Mouse (Mus musculus) limb, embryonic 14.5 days (tissue): ENCODE data around the gene Cldn1. TPM values are rescaled to one million over a fixed set of nuclear protein-coding genes. Genes with fewer than 3 reads are reported as not detected.
A peak's percentile ranks its signal among the peaks of the same experiment; 100 is the strongest.

Experiments used
- ATAC-seq: fragments of 200-750 bp; cut with Nextera tagmentation; 2 replicates; pipeline ENCODE4 v1.8.0; 2017; ENCODE audit warnings: low read depth, moderate number of reproducible peaks, moderate TSS enrichment; ENCODE audit not compliant: low FRiP score
- DNase-seq: peaks from one replicate; pipeline ENCODE4 v3.0.0-alpha.2; 2015; ENCODE audit warnings: low spot score
- H3K27ac ChIP-seq: fragments of 300-500 bp; sonication (generic); replicated peaks from 2 replicates; pipeline ENCODE4 v1.5.1; 2014; ENCODE audit warnings: low read depth, mild to moderate bottlenecking, low read length, moderate library complexity, mixed read lengths
- H3K27me3 ChIP-seq: fragments of 300-500 bp; sonication (generic); 2 replicates; pipeline ENCODE4 v1.6.1; 2014; ENCODE audit warnings: low read length, mixed read lengths; ENCODE audit not compliant: control insufficient read depth, insufficient read depth
- H3K36me3 ChIP-seq: fragments of 300-500 bp; sonication (generic); 2 replicates; pipeline ENCODE4 v1.6.1; 2014; ENCODE audit warnings: mild to moderate bottlenecking, low read length, moderate library complexity, mixed read lengths; ENCODE audit not compliant: control insufficient read depth, insufficient read depth
- H3K4me1 ChIP-seq: fragments of 300-500 bp; sonication (generic); 2 replicates; pipeline ENCODE4 v1.6.1; 2014; ENCODE audit warnings: antibody characterized with exemption, low read length, mixed read lengths; ENCODE audit not compliant: control insufficient read depth, insufficient read depth
- H3K4me2 ChIP-seq: fragments of 300-500 bp; sonication (generic); replicated peaks from 2 replicates; pipeline ENCODE4 v1.6.1; 2014; ENCODE audit warnings: low read depth, mild to moderate bottlenecking, low read length, moderate library complexity; ENCODE audit not compliant: severe bottlenecking
- H3K4me3 ChIP-seq: fragments of 300-500 bp; sonication (generic); replicated peaks from 2 replicates; pipeline ENCODE4 v1.5.1; 2014; ENCODE audit warnings: low read length
- H3K9ac ChIP-seq: fragments of 300-500 bp; sonication (generic); 2 replicates; pipeline ENCODE4 v1.6.1; 2014; ENCODE audit warnings: mild to moderate bottlenecking, low read depth, low read length, moderate library complexity; ENCODE audit not compliant: severe bottlenecking
- H3K9me3 ChIP-seq: fragments of 300-500 bp; sonication (generic); 2 replicates; pipeline ENCODE4 v1.6.1; 2016; ENCODE audit warnings: low read length; ENCODE audit not compliant: control insufficient read depth
- POLR2A ChIP-seq: fragments of 200-500 bp; IDR thresholded peaks from 2 replicates; pipeline ENCODE4 v1.8.0; 2012; ENCODE audit warnings: inconsistent platforms, mild to moderate bottlenecking, moderate library complexity, borderline replicate concordance; ENCODE audit not compliant: insufficient read depth, insufficient read length; ENCODE audit errors: extremely low read depth
- WGBS: fragments of 180-500 bp; shearing (Covaris S2); extraction: QIAGEN DNeasy Blood & Tissue Kit; methylation state at CpG from one replicate; pipeline ENCODE4 v1.1.7; 2014; 5-methylcytosine and 5-hydroxymethylcytosine counted together
- polyA plus RNA-seq, 2 experiments: library from polyadenylated mRNA; depleted of rRNA in 1 of 2; stranded (reverse) in 1 of 2; unstranded in 1 of 2; fragments of >200 nt; fragmentation: Nextera tagmentation in 1 of 2; extraction: Ambion mirVana in 1 of 2; gene quantifications; 2 replicates each; pipeline versions ENCODE4 v1.2.1 to v1.2.3; 2012 to 2014

Gene Cldn1
- polyA plus RNA-seq (2012; rRNA removed) = 16.6 and 17.3 TPM in 2 replicates
- 27.6 and 36.7 TPM in 2 replicates for polyA plus RNA-seq (2014; fragmentation: Nextera tagmentation; extraction: Ambion mirVana)

DNA sequence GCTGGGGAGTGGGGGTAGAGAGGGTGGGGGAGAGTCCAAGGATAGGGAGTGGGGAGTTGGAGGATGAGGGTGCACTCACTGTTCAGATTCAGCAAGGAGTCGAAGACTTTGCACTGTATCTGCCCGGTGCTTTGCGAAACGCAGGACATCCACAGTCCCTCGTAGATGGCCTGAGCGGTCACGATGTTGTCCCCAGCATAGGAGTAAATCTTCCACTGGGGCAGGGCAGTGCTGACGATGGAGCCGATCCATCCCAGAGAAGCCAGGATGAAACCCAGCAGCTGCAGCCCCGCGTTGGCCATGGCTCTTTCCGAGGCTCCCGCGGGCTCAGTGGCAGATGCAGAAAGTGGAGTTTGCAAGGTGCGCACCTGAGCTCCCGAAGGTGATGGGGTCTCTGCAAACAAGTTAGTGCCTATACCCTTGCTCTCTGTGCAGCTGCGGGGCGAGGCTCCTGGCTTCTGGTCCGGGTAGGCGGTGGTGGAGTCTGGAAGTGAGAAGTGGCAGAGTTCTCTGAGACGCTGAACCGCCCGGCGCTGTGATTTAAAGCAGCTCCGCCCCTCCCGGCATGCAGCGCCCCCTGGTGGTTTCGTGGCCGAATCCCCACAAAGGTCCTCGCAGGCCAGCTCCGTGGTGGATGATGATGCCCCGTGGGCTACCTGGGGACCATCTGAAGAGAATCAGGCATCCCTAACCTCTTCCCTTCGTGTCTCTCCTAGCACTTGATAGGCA, at the start of gene Cldn1:
Gene Cldn1 (minus strand): TSS at position 517 of the 729 bp plus-strand sequence.
- no peaks in the 10 kb centered on the region for H3K27me3 ChIP-seq

DNA sequence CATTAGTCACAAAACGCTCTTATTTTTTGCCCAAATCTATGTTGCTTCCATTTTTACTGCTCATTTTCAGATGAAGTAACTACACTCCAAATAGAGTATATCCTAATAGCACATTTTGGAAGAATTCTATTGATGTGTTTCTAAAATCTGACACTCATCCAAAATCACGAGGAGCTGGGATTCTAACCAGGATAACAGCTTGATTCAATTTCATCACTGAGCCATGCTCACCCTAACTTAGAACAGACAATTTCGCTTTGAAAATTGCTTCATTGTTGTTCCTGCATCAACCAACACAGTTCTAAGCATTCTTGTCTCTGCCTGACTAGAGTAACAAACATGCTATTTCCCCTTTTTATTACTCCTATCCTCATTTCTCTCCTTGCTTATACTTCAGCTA, 47.0 kb upstream of the Cldn1 start:
- H3K9me3 ChIP-seq = no peaks in the 10 kb centered on the region
- H3K27me3 ChIP-seq = no peaks in the 10 kb centered on the region
- DNase-seq (no peak), ATAC-seq (no peak)
- TF ChIP-seq POLR2A = no peak
- H3K9ac ChIP-seq = no peak overlapping the region
- no peaks in the 10 kb centered on the region for H3K4me1 ChIP-seq
- H3K4me3 ChIP-seq = no peak overlapping the region
- no peaks in the 10 kb centered on the region for H3K36me3 ChIP-seq
- 81% methylated on average over 3 of the region's 3 CpGs for WGBS
- no peak overlapping the region for H3K27ac ChIP-seq
- H3K4me2 ChIP-seq = no peak overlapping the region

More for the DNA sequence above, at the start of gene Cldn1:
- peak; percentile 83 for ATAC-seq
- peak within 1 kb of the TSS; percentile 44 for H3K4me3 ChIP-seq
- no peaks in the 10 kb centered on the region; the same call in 1 of the 2 replicates for H3K4me1 ChIP-seq
- peak; percentile 79 for DNase-seq
- peak within 1 kb of the TSS; percentile 83 for H3K4me2 ChIP-seq
- WGBS = 3% methylated on average over 33 of the region's 33 CpGs
- H3K9ac ChIP-seq = peak within 1 kb of the TSS; percentile 55
- no peak for TF ChIP-seq POLR2A
- H3K36me3 ChIP-seq = no peaks in the 10 kb centered on the region
- H3K27ac ChIP-seq = no peak within 1 kb of the TSS
- H3K9me3 ChIP-seq = no peaks in the 10 kb centered on the region

DNA sequence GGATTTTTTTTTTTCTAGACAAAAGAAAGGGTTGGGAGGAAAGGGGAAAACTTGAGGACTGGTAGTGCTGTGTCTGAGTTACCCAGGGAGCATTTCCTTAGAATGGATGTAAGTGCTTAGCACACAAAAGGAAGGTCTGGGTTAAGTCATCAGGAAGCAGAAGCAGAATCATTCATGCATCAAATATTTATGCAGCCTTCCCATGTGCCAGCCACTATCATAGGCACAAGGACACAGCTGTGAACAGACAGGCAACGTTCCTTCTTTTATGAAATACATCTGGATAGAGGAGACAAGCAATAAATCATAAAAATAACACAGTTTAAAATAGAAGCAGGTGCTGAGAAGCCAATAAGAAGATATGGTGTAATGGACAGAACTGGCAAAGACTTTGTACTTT, 32.4 kb upstream of the Cldn1 start:
- TF ChIP-seq POLR2A = no peak
- H3K27ac ChIP-seq = no peak overlapping the region
- WGBS = 21% methylated on average over 1 of the region's 1 CpGs
- no peak overlapping the region for H3K9ac ChIP-seq
- H3K36me3 ChIP-seq = no peaks in the 10 kb centered on the region
- no peaks in the 10 kb centered on the region for H3K27me3 ChIP-seq
- ATAC-seq = no peak
- no peak overlapping the region for H3K4me2 ChIP-seq
- DNase-seq = no peak
- no peak overlapping the region for H3K4me3 ChIP-seq
- H3K4me1 ChIP-seq = no peaks in the 10 kb centered on the region
- no peaks in the 10 kb centered on the region for H3K9me3 ChIP-seq

DNA sequence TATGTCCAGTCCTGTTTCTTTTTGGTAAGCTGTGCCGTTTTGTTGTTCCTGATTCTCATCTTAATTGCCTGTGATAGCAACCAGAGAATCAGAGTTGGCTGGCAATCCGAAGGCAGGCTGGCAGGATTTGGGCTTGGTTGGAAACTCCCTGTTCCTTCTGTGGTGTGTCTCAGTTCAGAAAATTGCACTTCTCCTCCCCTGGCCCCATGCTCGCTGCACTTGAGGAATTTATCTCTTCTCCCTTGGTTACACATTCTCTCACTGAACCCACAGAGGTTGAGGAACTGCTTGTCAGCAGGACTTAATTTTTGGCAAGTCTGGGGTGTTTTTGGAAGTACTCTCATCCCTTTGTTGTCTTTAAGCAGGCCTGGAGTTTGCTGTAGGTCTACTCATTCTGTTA, 29.3 kb upstream of the Cldn1 start:
- no peak for TF ChIP-seq POLR2A
- no peak overlapping the region for H3K9ac ChIP-seq
- H3K36me3 ChIP-seq = no peaks in the 10 kb centered on the region
- 63% methylated on average over 3 of the region's 3 CpGs for WGBS
- H3K27me3 ChIP-seq = no peaks in the 10 kb centered on the region
- H3K27ac ChIP-seq = no peak overlapping the region
- no peaks in the 10 kb centered on the region for H3K4me1 ChIP-seq
- DNase-seq = no peak
- H3K9me3 ChIP-seq = no peaks in the 10 kb centered on the region
- H3K4me3 ChIP-seq = no peak overlapping the region
- ATAC-seq = no peak
- H3K4me2 ChIP-seq = no peak overlapping the region

DNA sequence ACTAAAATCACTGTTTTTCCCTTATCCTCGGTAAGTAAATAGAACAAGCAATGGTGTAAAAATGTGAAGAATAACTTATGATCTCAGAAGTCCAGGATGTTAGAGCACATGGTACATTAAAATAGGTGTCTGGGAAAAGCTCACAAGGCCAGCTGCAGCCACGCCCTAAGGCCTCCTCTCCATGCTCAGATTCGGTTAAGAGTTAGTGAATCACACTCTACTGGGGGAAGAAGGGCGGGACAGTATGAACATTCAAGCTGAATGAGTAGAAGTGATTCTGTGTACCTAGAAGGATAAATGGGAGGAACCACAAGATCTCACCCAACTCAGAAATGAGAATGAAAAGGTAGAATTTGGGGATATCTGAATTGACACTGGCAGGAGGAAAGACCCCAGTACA, 28.9 kb upstream of the Cldn1 start:
- Histone ChIP-seq H3K36me3 (no peaks in the 10 kb centered on the region), H3K4me3 (no peak overlapping the region), H3K9me3 (no peaks in the 10 kb centered on the region), H3K9ac (no peak overlapping the region), H3K4me1 (no peaks in the 10 kb centered on the region), H3K27ac (no peak overlapping the region), H3K27me3 (no peaks in the 10 kb centered on the region), H3K4me2 (no peak overlapping the region)
- DNase-seq (no peak), ATAC-seq (no peak)
- no peak for TF ChIP-seq POLR2A
- 74% methylated on average over 4 of the region's 4 CpGs for WGBS
